Comparison of ENCODE assay signal across 13 mouse cellular contexts in genomic region chr11:120851132-120851531, GRCm38 (mm10). TPM values are rescaled to one million over a fixed set of nuclear protein-coding genes. Genes with fewer than 3 reads are reported as not detected.
DNase-seq lines count a peak whose midpoint lies in the region; ATAC-seq and TF ChIP-seq lines count a peak whose summit lies in the region.
"Had no signal": no experiment of that assay in that cellular context is flagged by ENCODE, and none has a peak within 500 bp of the region (broad histone marks: within the 10 kb centered on the region; RNA-seq: fewer than 3 reads in every experiment).

No protein-coding gene starts in this region.

- no peak for TF ChIP-seq CTCF in midbrain, postnatal 0 days (IDR thresholded peaks at IDR 0.05)

- no peak overlapping the region for H3K4me3 ChIP-seq in lung, embryonic 16.5 days (ENCODE audit: low read length)
- H3K4me3 ChIP-seq in embryonic facial prominence, embryonic 10.5 days: no peak overlapping the region
- no peak overlapping the region for H3K4me3 ChIP-seq in stomach, embryonic 15.5 days (replicated peaks)
- no peak overlapping the region for H3K4me3 ChIP-seq in midbrain, postnatal 0 days (ENCODE audit: low read depth, low read length)
- H3K4me3 ChIP-seq: hindbrain, embryonic 13.5 days; liver, embryonic 15.5 days had no signal

- peak overlapping the region; percentile 5; the same call in 1 of the 2 replicates for H3K9ac ChIP-seq in lung, embryonic 16.5 days (ENCODE audit: low read length)
- no peak overlapping the region for H3K9ac ChIP-seq in stomach, embryonic 15.5 days
- H3K9ac ChIP-seq in midbrain, postnatal 0 days (replicated peaks; ENCODE audit: low read length, poor library complexity, severe bottlenecking): no peak overlapping the region
- H3K9ac ChIP-seq: hindbrain, embryonic 13.5 days; liver, embryonic 15.5 days had no signal

- ATAC-seq in lung, embryonic 16.5 days (ENCODE audit: low read depth): no peak
- ATAC-seq in stomach, embryonic 15.5 days (ENCODE audit: insufficient read depth, low FRiP score, low read depth): no peak
- no peak for ATAC-seq in midbrain, postnatal 0 days (ENCODE audit: low FRiP score)

- H3K36me3 ChIP-seq in lung, embryonic 16.5 days (ENCODE audit: control insufficient read depth, insufficient read depth, low read length): no peaks in the 10 kb centered on the region; the same call in 1 of the 2 replicates
- peaks cover 27% of the 10 kb centered on the region for H3K36me3 ChIP-seq in embryonic facial prominence, embryonic 10.5 days (replicated peaks)
- no peaks in the 10 kb centered on the region for H3K36me3 ChIP-seq in stomach, embryonic 15.5 days
- H3K36me3 ChIP-seq in midbrain, postnatal 0 days (ENCODE audit: insufficient read depth, low read length): peaks cover 7% of the 10 kb centered on the region; the same call in 1 of the 2 replicates
- H3K36me3 ChIP-seq: hindbrain, embryonic 13.5 days; liver, embryonic 15.5 days had no signal

- no peaks in the 10 kb centered on the region for H3K27me3 ChIP-seq in lung, embryonic 16.5 days (ENCODE audit: control insufficient read depth, insufficient read depth, low read depth, low read length)
- H3K27me3 ChIP-seq in embryonic facial prominence, embryonic 10.5 days (replicated peaks; ENCODE audit: low read depth, poor library complexity, severe bottlenecking): no peaks in the 10 kb centered on the region
- H3K27me3 ChIP-seq in stomach, embryonic 15.5 days (replicated peaks): no peaks in the 10 kb centered on the region
- H3K27me3 ChIP-seq in midbrain, postnatal 0 days (ENCODE audit: insufficient read depth, low read length): no peaks in the 10 kb centered on the region
- H3K27me3 ChIP-seq: CH12.LX; hindbrain, embryonic 13.5 days; liver, embryonic 15.5 days had no signal

- H3K4me2 ChIP-seq in lung, embryonic 16.5 days (ENCODE audit: low read depth, low read length): no peak overlapping the region
- no peak overlapping the region for H3K4me2 ChIP-seq in stomach, embryonic 15.5 days
- H3K4me2 ChIP-seq in midbrain, postnatal 0 days (ENCODE audit: low read depth, low read length, poor library complexity, severe bottlenecking): no peak overlapping the region
- H3K4me2 ChIP-seq: hindbrain, embryonic 13.5 days; liver, embryonic 15.5 days had no signal

- H3K4me1 ChIP-seq in lung, embryonic 16.5 days (replicated peaks; ENCODE audit: control insufficient read depth, insufficient read depth, low read length): peaks cover 38% of the 10 kb centered on the region
- peaks cover 22% of the 10 kb centered on the region for H3K4me1 ChIP-seq in embryonic facial prominence, embryonic 10.5 days
- H3K4me1 ChIP-seq in stomach, embryonic 15.5 days: peaks cover 15% of the 10 kb centered on the region; the same call in 1 of the 2 replicates
- H3K4me1 ChIP-seq in midbrain, postnatal 0 days (ENCODE audit: insufficient read depth, low read length): no peaks in the 10 kb centered on the region
- H3K4me1 ChIP-seq: hindbrain, embryonic 13.5 days had no signal

- no peaks in the 10 kb centered on the region for H3K9me3 ChIP-seq in lung, embryonic 16.5 days (ENCODE audit: control insufficient read depth, low read length)
- no peaks in the 10 kb centered on the region for H3K9me3 ChIP-seq in embryonic facial prominence, embryonic 10.5 days
- no peaks in the 10 kb centered on the region for H3K9me3 ChIP-seq in stomach, embryonic 15.5 days
- H3K9me3 ChIP-seq in midbrain, postnatal 0 days (ENCODE audit: low read length): no peaks in the 10 kb centered on the region
- H3K9me3 ChIP-seq: hindbrain, embryonic 13.5 days; liver, embryonic 15.5 days had no signal

- DNase-seq in lung, postnatal 4 days: no peak
- no peak for DNase-seq in embryonic facial prominence, embryonic 10.5 days (ENCODE audit: low spot score)
- DNase-seq in kidney, postnatal 10 days: peak; percentile 44
- DNase-seq in midbrain, postnatal 0 days (ENCODE audit: low spot score): no peak
- no peak for DNase-seq in frontal cortex, postnatal 36 days (ENCODE audit: low spot score in 2 of 2)
- DNase-seq in embryo, embryonic 11 days: no peak
- DNase-seq: cerebellum, adult 9-11 months; layer of hippocampus, postnatal 36 days had no signal

- 50% methylated on average over 1 of the region's 1 CpGs for WGBS in lung, embryonic 16.5 days
- WGBS in embryonic facial prominence, embryonic 10.5 days: 65% methylated on average over 1 of the region's 1 CpGs
- WGBS in stomach, embryonic 15.5 days: 46% methylated on average over 1 of the region's 1 CpGs
- 82% methylated on average over 1 of the region's 1 CpGs for WGBS in midbrain, postnatal 0 days

- H3K27ac ChIP-seq in lung, embryonic 16.5 days (ENCODE audit: low read length): peak overlapping the region; percentile 91
- H3K27ac ChIP-seq in embryonic facial prominence, embryonic 10.5 days (replicated peaks): peak overlapping the region; percentile 20; the same call in 1 of the 2 replicates
- peak overlapping the region; percentile 67; the same call in 1 of the 2 replicates for H3K27ac ChIP-seq in stomach, embryonic 15.5 days
- H3K27ac ChIP-seq in midbrain, postnatal 0 days (ENCODE audit: low read depth, low read length): no peak overlapping the region
- H3K27ac ChIP-seq: hindbrain, embryonic 13.5 days; liver, embryonic 15.5 days had no signal

RNA-seq across cellular contexts. Expression of gene Fasn, which starts 26.8 kb away (rescaled TPM):
- 50.6 and 53.5 TPM in 2 replicates for polyA plus RNA-seq in lung, embryonic 16.5 days (2015; fragmentation: Nextera tagmentation; extraction: Ambion mirVana)
- 121 and 132 TPM in 2 replicates for polyA plus RNA-seq in embryonic facial prominence, embryonic 10.5 days (2016; fragmentation: Nextera tagmentation; extraction: Ambion mirVana)
- 45.9 and 46.3 TPM in 2 replicates for polyA plus RNA-seq in stomach, embryonic 15.5 days (2015; fragmentation: Nextera tagmentation; extraction: Ambion mirVana)
- 469 and 488 TPM in 2 replicates for total RNA-seq in midbrain, postnatal 0 days (2014; rRNA removed)
- polyA plus RNA-seq in midbrain, postnatal 0 days (2015; fragmentation: Nextera tagmentation; extraction: Ambion mirVana): 76.0 and 85.4 TPM in 2 replicates

RNA-seq across cellular contexts. Expression of gene Dus1l, which starts 54.9 kb away (rescaled TPM):
- 74.0 and 80.9 TPM in 2 replicates for polyA plus RNA-seq in lung, embryonic 16.5 days (2015; fragmentation: Nextera tagmentation; extraction: Ambion mirVana)
- polyA plus RNA-seq in embryonic facial prominence, embryonic 10.5 days (2016; fragmentation: Nextera tagmentation; extraction: Ambion mirVana): 96.6 and 101 TPM in 2 replicates
- polyA plus RNA-seq in stomach, embryonic 15.5 days (2015; fragmentation: Nextera tagmentation; extraction: Ambion mirVana): 69.2 and 79.0 TPM in 2 replicates
- total RNA-seq in midbrain, postnatal 0 days (2014; rRNA removed): 46.4 and 52.3 TPM in 2 replicates
- 38.4 and 41.6 TPM in 2 replicates for polyA plus RNA-seq in midbrain, postnatal 0 days (2015; fragmentation: Nextera tagmentation; extraction: Ambion mirVana)
